Mouse (Mus musculus) embryonic facial prominence, embryonic 12.5 days (tissue): ENCODE measurements around the gene Ccnl2. TPM values are rescaled to one million over a fixed set of nuclear protein-coding genes. Genes with fewer than 3 reads are reported as not detected.

ENCODE experiments used
- ATAC-seq: fragments of 200-750 bp; cut with Nextera tagmentation; 2 replicates; pipeline ENCODE4 v1.8.0; 2017; ENCODE audit not compliant: insufficient number of reproducible peaks, insufficient read depth, low FRiP score, low TSS enrichment
- H3K27ac ChIP-seq: fragments of 300-500 bp; sonication (generic); 2 replicates; pipeline ENCODE4 v1.5.1; 2016; ENCODE audit warnings: mild to moderate bottlenecking
- H3K27me3 ChIP-seq: fragments of 300-500 bp; sonication (generic); 2 replicates; pipeline ENCODE4 v1.6.1; 2016; ENCODE audit warnings: mild to moderate bottlenecking, moderate library complexity
- H3K36me3 ChIP-seq: fragments of 300-500 bp; sonication (generic); 2 replicates; pipeline ENCODE4 v1.6.1; 2016; ENCODE audit warnings: mild to moderate bottlenecking
- H3K4me1 ChIP-seq: fragments of 300-500 bp; sonication (generic); 2 replicates; pipeline ENCODE4 v1.6.1; 2016
- H3K4me2 ChIP-seq: fragments of 300-500 bp; sonication (generic); replicated peaks from 2 replicates; pipeline ENCODE4 v1.6.1; 2016; ENCODE audit warnings: mild to moderate bottlenecking, moderate library complexity
- H3K4me3 ChIP-seq: fragments of 300-500 bp; sonication (generic); 2 replicates; pipeline ENCODE4 v1.5.1; 2016; ENCODE audit warnings: mild to moderate bottlenecking
- H3K9ac ChIP-seq: fragments of 300-500 bp; sonication (generic); 2 replicates; pipeline ENCODE4 v1.6.1; 2016; ENCODE audit warnings: mild to moderate bottlenecking, moderate library complexity
- H3K9me3 ChIP-seq: fragments of 300-500 bp; sonication (generic); 2 replicates; pipeline ENCODE4 v1.6.1; 2016; ENCODE audit warnings: mild to moderate bottlenecking, moderate library complexity
- WGBS: fragments of 180-500 bp; shearing (Covaris S2); methylation state at CpG from one replicate; pipeline ENCODE4 v1.1.7; 2016; 5-methylcytosine and 5-hydroxymethylcytosine counted together
- polyA plus RNA-seq: library from polyadenylated mRNA; unstranded; fragments of >200 nt; fragmentation: Nextera tagmentation; extraction: Ambion mirVana; gene quantifications from 2 replicates; pipeline ENCODE4 v1.2.1, GENCODE M21; 2016

Gene Ccnl2
- polyA plus RNA-seq, 1 experiment from 2014 or later, result 243 TPM

DNA sequence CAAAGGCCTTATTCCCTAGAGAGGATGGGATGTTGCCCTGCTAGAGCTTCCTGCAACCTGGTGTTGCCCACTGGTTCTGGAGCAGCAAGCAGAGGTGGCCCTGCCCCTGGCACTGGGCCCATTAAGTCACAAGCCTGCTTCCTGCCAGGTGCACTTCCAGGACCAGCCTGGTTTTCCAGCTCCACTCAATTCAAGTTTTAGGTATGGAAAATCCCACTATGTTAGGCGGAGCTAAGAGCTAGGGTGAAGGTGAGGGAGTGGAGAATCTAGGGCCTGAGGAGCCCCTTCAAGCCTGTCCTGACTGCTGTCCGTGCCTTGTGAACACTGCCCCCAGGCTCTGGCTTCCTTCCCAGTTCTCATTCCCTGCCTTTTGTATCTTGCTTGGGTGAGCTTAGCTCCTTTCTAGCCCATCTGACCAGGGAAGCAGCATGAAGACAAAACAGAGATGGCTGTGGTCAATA lies 39.7 kb downstream of the Ccnl2 start:
- Histone ChIP-seq H3K4me3 (no peak overlapping the region), H3K27me3 (no peaks in the 10 kb centered on the region), H3K27ac (no peak overlapping the region), H3K4me2 (no peak overlapping the region), H3K4me1 (peaks cover 20% of the 10 kb centered on the region), H3K36me3 (peaks cover 30% of the 10 kb centered on the region), H3K9me3 (no peaks in the 10 kb centered on the region), H3K9ac (no peak overlapping the region)
- no peak for ATAC-seq
- 74% methylated on average over 2 of the region's 2 CpGs for WGBS

DNA sequence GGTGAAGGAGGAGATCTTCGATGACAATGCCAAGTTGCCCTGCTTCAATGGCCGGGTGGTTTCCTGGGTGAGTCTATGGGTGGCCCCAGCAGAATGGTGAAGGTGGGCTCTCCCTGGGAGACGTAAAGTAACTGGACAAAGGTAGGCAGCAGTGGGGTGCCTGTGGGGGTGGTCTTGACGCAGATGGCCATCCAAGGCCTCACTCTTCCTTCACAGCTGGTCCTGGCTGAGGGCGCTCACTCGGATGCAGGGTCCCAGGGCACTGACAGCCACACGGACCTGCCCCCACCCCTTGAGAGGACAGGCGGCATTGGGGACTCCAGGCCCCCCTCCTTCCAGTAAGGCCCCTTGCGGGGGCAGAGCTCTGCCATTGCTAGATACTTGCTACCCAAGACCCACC lies 41.1 kb downstream of the Ccnl2 start:
- 87% methylated on average over 9 of the region's 9 CpGs for WGBS
- Histone ChIP-seq H3K27ac (no peak overlapping the region), H3K36me3 (peaks cover 40% of the 10 kb centered on the region), H3K27me3 (no peaks in the 10 kb centered on the region), H3K4me1 (peaks cover 14% of the 10 kb centered on the region), H3K9me3 (no peaks in the 10 kb centered on the region), H3K9ac (no peak overlapping the region), H3K4me3 (no peak overlapping the region), H3K4me2 (no peak overlapping the region)
- ATAC-seq, result no peak

DNA sequence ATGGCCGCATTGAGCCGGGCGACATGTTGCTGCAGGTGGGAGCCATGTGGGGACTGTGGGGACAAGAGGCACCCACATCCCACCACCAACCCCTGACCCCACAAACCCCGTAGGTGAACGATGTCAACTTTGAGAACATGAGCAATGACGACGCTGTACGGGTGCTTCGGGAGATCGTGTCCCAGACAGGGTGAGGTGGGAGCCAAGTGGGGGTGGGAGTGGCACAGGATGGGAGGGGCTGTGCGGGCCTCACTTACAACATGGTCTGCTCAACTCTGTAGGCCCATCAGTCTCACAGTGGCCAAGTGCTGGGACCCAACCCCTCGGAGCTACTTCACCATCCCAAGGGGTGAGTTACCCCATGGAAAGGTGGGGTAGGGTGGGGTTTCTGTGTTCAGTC lies 42.7 kb downstream of the Ccnl2 start:
- no peaks in the 10 kb centered on the region for H3K9me3 ChIP-seq
- no peak overlapping the region for H3K27ac ChIP-seq
- H3K27me3 ChIP-seq, result no peaks in the 10 kb centered on the region
- WGBS, result 93% methylated on average over 12 of the region's 12 CpGs
- 0 out of 2 replicates have a peak, but pooled peaks cover 4% of the 10 kb centered on the region for H3K4me1 ChIP-seq
- no peak overlapping the region for H3K9ac ChIP-seq
- no peak overlapping the region for H3K4me3 ChIP-seq
- no peak for ATAC-seq
- no peak overlapping the region for H3K4me2 ChIP-seq
- peaks cover 45% of the 10 kb centered on the region for H3K36me3 ChIP-seq

DNA sequence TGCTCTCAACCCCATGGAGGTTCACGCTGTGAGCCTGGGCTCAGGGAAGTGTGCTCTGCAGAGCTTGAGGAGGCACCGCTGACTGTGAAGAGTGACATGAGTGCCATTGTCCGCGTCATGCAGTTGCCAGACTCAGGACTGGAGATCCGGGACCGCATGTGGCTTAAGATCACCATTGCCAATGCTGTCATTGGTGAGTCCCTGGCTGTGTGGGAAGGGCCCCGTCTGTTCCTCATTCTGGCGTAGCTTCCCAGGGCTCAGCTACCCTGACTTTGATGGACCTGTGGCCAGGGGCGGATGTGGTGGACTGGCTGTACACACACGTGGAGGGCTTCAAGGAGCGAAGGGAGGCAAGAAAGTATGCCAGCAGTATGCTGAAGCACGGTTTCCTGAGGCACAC lies 43.8 kb downstream of the Ccnl2 start:
- no peak overlapping the region for H3K9ac ChIP-seq
- no peak overlapping the region for H3K4me2 ChIP-seq
- H3K4me3 ChIP-seq, result no peak overlapping the region
- H3K27me3 ChIP-seq, result no peaks in the 10 kb centered on the region
- 91% methylated on average over 12 of the region's 12 CpGs for WGBS
- H3K9me3 ChIP-seq, result no peaks in the 10 kb centered on the region
- H3K4me1 ChIP-seq, result 0 out of 2 replicates have a peak, but pooled peaks cover 4% of the 10 kb centered on the region
- H3K36me3 ChIP-seq, result peaks cover 53% of the 10 kb centered on the region
- ATAC-seq, result no peak
- H3K27ac ChIP-seq, result no peak overlapping the region

DNA sequence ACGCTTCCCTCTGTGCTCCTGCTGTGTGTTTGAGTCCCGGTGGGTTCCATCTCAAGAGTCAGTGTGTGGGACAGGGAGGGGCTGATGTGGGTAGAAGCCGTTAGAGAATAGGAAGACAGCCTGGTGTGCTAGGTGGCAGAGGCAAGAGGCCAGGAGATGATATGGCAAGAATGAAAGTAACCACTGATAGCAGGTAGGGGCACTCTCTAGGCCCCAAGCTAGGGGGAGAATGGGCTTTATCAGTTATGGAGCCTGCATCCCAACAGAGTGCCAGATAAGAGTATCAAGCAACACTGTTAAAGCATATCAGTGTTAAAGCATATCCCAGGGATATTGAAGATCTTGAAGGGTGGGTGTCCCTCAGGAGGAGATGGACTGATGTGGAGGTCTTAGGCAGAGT lies 44.6 kb downstream of the Ccnl2 start:
- ATAC-seq, result no peak
- no peak overlapping the region for H3K4me3 ChIP-seq
- 86% methylated on average over 3 of the region's 3 CpGs for WGBS

DNA sequence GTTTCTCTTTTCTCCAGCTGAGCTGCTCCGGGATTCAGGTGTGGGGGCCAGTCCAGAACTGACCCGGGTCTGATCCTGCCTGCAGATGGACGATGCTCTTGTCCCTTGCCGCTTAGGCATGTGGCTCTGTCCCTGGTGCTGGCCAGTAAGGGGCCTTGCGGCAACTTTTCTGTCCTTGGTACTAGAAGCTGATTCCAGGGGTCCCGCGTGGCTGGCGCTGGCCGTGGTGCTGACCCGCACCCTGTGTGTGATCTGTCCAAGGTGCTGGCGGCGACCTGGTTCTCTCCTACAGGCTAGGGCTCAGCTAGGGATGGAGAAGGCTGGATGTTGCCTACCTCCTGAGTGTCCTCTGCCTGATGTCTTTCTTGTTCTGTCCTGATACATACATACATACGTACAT lies 47.0 kb downstream of the Ccnl2 start:
- no peaks in the 10 kb centered on the region for H3K27me3 ChIP-seq
- 11% methylated on average over 13 of the region's 13 CpGs for WGBS
- no peaks in the 10 kb centered on the region for H3K4me1 ChIP-seq
- no peak for ATAC-seq
- no peak overlapping the region for H3K9ac ChIP-seq
- no peak overlapping the region for H3K4me2 ChIP-seq
- peaks cover 55% of the 10 kb centered on the region for H3K36me3 ChIP-seq
- no peak overlapping the region for H3K4me3 ChIP-seq
- H3K9me3 ChIP-seq, result no peaks in the 10 kb centered on the region
- no peak overlapping the region for H3K27ac ChIP-seq

More for the DNA sequence above, 44.6 kb downstream of the Ccnl2 start:
- no peaks in the 10 kb centered on the region for H3K27me3 ChIP-seq
- no peaks in the 10 kb centered on the region for H3K9me3 ChIP-seq
- 0 out of 2 replicates have a peak, but pooled peaks cover under 1% of the 10 kb centered on the region for H3K4me1 ChIP-seq
- peaks cover 59% of the 10 kb centered on the region for H3K36me3 ChIP-seq
- H3K4me2 ChIP-seq, result no peak overlapping the region
- no peak overlapping the region for H3K9ac ChIP-seq
- H3K27ac ChIP-seq, result no peak overlapping the region

DNA sequence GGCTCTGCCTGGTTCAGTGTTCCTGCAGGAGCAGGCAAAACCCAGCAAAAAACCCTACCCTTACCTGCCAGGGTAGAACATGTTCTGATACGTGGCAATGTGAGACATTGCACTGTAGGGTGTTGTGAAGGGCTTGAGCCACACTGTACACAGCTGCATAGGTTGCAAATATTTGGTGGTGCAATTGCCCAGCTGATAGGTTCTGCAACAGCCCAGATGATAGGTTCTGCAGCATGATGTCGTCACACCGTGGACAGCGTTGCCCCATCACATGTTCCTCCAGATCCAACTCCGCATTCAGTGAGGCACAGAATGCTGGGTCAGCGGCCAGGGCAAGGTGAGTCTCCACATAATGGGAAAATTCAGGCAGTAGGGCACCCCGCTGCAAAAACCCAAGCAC lies 49.5 kb downstream of the Ccnl2 start:
- H3K4me1 ChIP-seq, result no peaks in the 10 kb centered on the region
- no peaks in the 10 kb centered on the region for H3K9me3 ChIP-seq
- H3K9ac ChIP-seq, result no peak overlapping the region
- H3K4me3 ChIP-seq, result no peak overlapping the region
- no peak for ATAC-seq
- WGBS, result 84% methylated on average over 7 of the region's 7 CpGs
- peaks cover 47% of the 10 kb centered on the region for H3K36me3 ChIP-seq
- no peak overlapping the region for H3K4me2 ChIP-seq
- no peak overlapping the region for H3K27ac ChIP-seq
- no peaks in the 10 kb centered on the region for H3K27me3 ChIP-seq

DNA sequence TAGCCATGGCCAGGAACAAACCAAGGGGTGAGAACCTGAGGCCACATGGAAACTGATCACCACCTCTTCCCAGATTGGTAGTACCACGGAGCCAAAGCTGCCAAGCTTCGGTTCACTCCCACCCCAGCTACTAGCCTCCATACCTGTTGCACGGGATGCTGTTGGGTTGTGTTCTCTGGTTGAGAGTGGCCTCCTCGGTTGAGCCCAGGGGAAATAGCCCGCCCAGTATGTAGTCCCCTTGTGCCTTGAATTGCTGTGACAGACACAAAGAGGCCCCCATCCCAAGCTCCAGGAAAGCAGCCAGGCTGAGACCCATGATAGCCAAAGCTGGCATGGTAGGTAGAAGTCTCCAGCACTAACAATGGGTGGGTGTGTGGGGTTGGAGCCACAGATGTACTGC lies 50.7 kb downstream of the Ccnl2 start, which contains the start of gene Tas1r3:
Gene Tas1r3, minus strand, starts transcription at position 362 of the 400 bp plus-strand sequence.
- Histone ChIP-seq H3K9me3 (no peaks in the 10 kb centered on the region), H3K4me3 (no peak within 1 kb of the TSS), H3K4me1 (no peaks in the 10 kb centered on the region), H3K27me3 (no peaks in the 10 kb centered on the region), H3K4me2 (no peak within 1 kb of the TSS), H3K9ac (no peak within 1 kb of the TSS), H3K27ac (no peak within 1 kb of the TSS), H3K36me3 (peaks cover 43% of the 10 kb centered on the region)
- ATAC-seq, result no peak
- WGBS, result 79% methylated on average over 5 of the region's 5 CpGs

DNA sequence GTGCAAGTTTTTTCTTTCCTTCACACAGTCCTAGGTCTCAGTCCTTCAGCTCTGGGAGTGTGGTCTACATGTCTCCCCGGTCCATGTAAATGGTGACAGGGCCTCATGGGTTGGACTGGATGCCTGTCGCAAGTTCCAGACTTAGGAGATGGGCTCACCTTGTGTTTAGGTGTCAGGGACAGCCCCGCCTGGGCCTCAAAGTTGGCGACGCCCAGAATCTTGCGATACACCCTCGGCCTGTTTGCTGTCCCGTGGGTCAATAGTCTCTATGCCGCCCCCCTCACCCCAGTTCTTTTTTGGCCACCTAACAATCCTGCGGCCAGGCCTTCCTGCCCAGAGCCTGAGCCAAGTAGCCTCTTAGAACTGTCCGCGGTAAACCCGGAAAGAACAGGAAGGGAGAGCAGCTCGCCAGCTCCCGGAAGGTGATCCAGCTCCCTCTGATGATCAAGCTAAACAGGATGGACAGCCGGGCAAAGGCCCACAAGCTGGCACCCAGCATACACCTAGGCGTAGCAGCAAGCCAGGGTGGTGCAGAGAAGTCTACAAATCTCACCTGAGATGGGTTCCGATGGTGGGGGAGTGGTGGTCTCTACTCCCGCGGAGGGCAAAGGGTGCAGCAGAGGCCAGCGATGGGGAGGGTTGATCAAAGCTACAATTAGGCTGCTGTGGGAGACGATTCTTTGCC lies 56.5 kb downstream of the Ccnl2 start:
- no peak overlapping the region for H3K27ac ChIP-seq
- WGBS, result 11% methylated on average over 22 of the region's 22 CpGs
- H3K4me2 ChIP-seq, result peak overlapping the region; percentile 95
- H3K36me3 ChIP-seq, result peaks cover 35% of the 10 kb centered on the region
- peak overlapping the region; percentile 76 for H3K4me3 ChIP-seq
- H3K4me1 ChIP-seq, result peaks cover 16% of the 10 kb centered on the region
- no peaks in the 10 kb centered on the region for H3K27me3 ChIP-seq
- H3K9me3 ChIP-seq, result no peaks in the 10 kb centered on the region
- peak overlapping the region; percentile 81 for H3K9ac ChIP-seq
- peak; percentile 18 for ATAC-seq

DNA sequence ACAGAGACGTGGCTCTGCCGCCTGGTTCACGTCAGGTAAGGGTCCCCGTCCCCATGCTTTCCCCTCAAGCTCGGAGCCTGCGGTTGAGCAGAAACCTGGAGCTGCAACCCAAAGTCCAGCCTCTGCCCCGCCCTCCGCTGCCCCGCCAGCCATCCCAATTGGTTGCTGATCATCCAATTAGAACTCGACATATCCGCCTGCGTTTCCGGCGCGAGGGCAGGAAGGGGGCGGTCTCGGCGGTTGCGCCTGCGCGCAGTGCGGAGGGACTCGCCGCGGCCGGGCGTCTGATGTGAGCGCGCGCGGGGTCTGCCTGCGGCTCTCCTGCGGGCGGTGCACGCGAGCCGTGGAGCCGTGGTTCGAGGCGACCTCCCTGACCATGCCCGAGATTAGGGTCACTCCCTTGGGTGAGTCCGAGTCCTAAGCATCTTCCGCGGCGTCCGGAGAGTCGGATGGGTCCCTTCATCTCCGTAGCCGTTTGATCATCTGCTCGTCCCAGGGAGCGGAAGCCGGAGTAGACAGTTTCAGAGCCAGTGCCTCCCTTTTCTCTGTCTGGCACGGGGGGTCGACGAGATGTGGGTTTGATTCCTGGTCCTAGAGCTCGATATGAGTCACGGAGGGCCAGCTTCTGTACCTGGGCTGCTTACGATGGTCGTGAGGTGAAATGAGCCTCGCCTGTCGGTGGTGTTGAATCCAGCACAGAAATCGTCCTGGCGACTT lies 57.2 kb downstream of the Ccnl2 start, which contains the start of the genes Cptp and Ints11:
Gene Cptp, minus strand, starts transcription at position 124 of the 717 bp plus-strand sequence.
Gene Ints11, plus strand, starts transcription at position 230 of the 717 bp plus-strand sequence.
- WGBS, result under 1% methylated on average over 63 of the region's 63 CpGs
- no peaks in the 10 kb centered on the region for H3K27me3 ChIP-seq
- peak within 1 kb of the TSS; percentile 95 for H3K4me2 ChIP-seq
- peaks cover 16% of the 10 kb centered on the region for H3K4me1 ChIP-seq
- H3K4me3 ChIP-seq, result peak within 1 kb of the TSS; percentile 76
- peaks cover 42% of the 10 kb centered on the region for H3K36me3 ChIP-seq
- H3K27ac ChIP-seq, result peak within 1 kb of the TSS; percentile 67; the same call in 1 of the 2 replicates
- no peaks in the 10 kb centered on the region for H3K9me3 ChIP-seq
- ATAC-seq, result peak; percentile 89
- H3K9ac ChIP-seq, result peak within 1 kb of the TSS; percentile 81

DNA sequence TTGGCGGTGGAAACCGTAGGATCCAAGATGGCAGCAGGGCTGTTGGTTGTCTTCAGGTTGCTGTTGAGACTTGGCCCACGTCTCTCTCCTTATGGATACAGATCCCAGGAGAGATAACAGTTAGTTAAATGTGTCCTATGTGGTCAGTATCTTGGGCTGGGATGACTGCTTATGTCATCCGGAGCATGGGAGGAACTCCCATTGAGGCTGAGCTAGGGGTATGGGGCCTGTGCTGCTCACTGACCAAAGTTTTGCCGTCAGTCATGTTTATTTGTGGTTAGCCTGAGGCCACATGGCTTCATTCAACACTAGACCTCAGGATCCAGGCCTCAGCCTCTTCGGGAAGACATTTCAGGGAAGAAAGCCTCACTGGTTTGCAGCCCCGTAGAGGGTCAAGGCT lies 59.1 kb downstream of the Ccnl2 start:
- Histone ChIP-seq H3K27me3 (no peaks in the 10 kb centered on the region), H3K4me3 (no peak overlapping the region), H3K9me3 (no peaks in the 10 kb centered on the region), H3K4me1 (peaks cover 16% of the 10 kb centered on the region), H3K9ac (no peak overlapping the region), H3K4me2 (no peak overlapping the region), H3K36me3 (peaks cover 44% of the 10 kb centered on the region), H3K27ac (no peak overlapping the region)
- WGBS, result 89% methylated on average over 7 of the region's 7 CpGs
- ATAC-seq, result no peak
